Comparison of ENCODE assay signal across 28 mouse cellular contexts in genomic region chr10:13360913-13361312, GRCm38 (mm10).
"Had no signal": no experiment of that assay in that cellular context is flagged by ENCODE, and none has a peak within 500 bp of the region (broad histone marks: within the 10 kb centered on the region; RNA-seq: fewer than 3 reads in every experiment).

No protein-coding gene starts in this region.

- H3K36me3 ChIP-seq: embryonic facial prominence, embryonic 12.5 days; embryonic facial prominence, embryonic 13.5 days; embryonic facial prominence, embryonic 15.5 days; forebrain, embryonic 10.5 days; forebrain, embryonic 12.5 days; forebrain, embryonic 15.5 days had no signal

- H3K9ac ChIP-seq: embryonic facial prominence, embryonic 12.5 days; embryonic facial prominence, embryonic 13.5 days; embryonic facial prominence, embryonic 15.5 days; forebrain, embryonic 12.5 days; forebrain, embryonic 13.5 days; forebrain, embryonic 15.5 days; forebrain, postnatal 0 days had no signal

- H3K4me2 ChIP-seq: embryonic facial prominence, embryonic 12.5 days; embryonic facial prominence, embryonic 13.5 days; embryonic facial prominence, embryonic 15.5 days; forebrain, embryonic 12.5 days; forebrain, embryonic 13.5 days; forebrain, embryonic 15.5 days had no signal

- H3K4me3 ChIP-seq: embryonic facial prominence, embryonic 12.5 days; embryonic facial prominence, embryonic 13.5 days; embryonic facial prominence, embryonic 15.5 days; erythroblast, embryonic 14.5 days; forebrain, embryonic 10.5 days; forebrain, embryonic 12.5 days; forebrain, embryonic 13.5 days; forebrain, embryonic 15.5 days; gastrocnemius, adult 2 months; heart, adult 2 months had no signal

- H3K27me3 ChIP-seq: embryonic facial prominence, embryonic 12.5 days; embryonic facial prominence, embryonic 13.5 days; embryonic facial prominence, embryonic 15.5 days; forebrain, embryonic 12.5 days; forebrain, embryonic 13.5 days; forebrain, embryonic 15.5 days had no signal

- H3K27ac ChIP-seq: embryonic facial prominence, embryonic 12.5 days; embryonic facial prominence, embryonic 13.5 days; embryonic facial prominence, embryonic 15.5 days; forebrain, embryonic 10.5 days; forebrain, embryonic 12.5 days; forebrain, embryonic 13.5 days; forebrain, embryonic 15.5 days; gastrocnemius, adult 2 months; heart, adult 2 months had no signal

- DNase-seq: cerebellum, adult 18-20 months; cerebellum, adult 2 months; cerebellum, adult 8-10 months; cerebellum, adult 9-10 months; cerebellum, adult 9-11 months; cerebellum, postnatal 10 days; cerebellum, postnatal 14 days; cerebellum, postnatal 25 days; cerebellum, postnatal 36 days; embryo, embryonic 11 days; forebrain, postnatal 0 days; gastrocnemius, adult 2 months; gastrocnemius, postnatal 10 days; gastrocnemius, postnatal 25 days; gastrocnemius, postnatal 36 days; heart, adult 11 months; heart, adult 18-20 months; heart, adult 2 months had no signal

- H3K4me1 ChIP-seq: embryonic facial prominence, embryonic 12.5 days; embryonic facial prominence, embryonic 13.5 days; embryonic facial prominence, embryonic 15.5 days; forebrain, embryonic 10.5 days; forebrain, embryonic 12.5 days had no signal

- H3K9me3 ChIP-seq: embryonic facial prominence, embryonic 12.5 days; embryonic facial prominence, embryonic 13.5 days; embryonic facial prominence, embryonic 15.5 days; forebrain, embryonic 10.5 days; forebrain, embryonic 12.5 days; forebrain, embryonic 13.5 days; forebrain, embryonic 15.5 days had no signal

- ATAC-seq: forebrain, embryonic 13.5 days; forebrain, embryonic 14.5 days; forebrain, embryonic 15.5 days; forebrain, embryonic 16.5 days; forebrain, postnatal 0 days had no signal
